Comparison of ENCODE assay signal across 1 mouse cellular context in the genomic region with DNA sequence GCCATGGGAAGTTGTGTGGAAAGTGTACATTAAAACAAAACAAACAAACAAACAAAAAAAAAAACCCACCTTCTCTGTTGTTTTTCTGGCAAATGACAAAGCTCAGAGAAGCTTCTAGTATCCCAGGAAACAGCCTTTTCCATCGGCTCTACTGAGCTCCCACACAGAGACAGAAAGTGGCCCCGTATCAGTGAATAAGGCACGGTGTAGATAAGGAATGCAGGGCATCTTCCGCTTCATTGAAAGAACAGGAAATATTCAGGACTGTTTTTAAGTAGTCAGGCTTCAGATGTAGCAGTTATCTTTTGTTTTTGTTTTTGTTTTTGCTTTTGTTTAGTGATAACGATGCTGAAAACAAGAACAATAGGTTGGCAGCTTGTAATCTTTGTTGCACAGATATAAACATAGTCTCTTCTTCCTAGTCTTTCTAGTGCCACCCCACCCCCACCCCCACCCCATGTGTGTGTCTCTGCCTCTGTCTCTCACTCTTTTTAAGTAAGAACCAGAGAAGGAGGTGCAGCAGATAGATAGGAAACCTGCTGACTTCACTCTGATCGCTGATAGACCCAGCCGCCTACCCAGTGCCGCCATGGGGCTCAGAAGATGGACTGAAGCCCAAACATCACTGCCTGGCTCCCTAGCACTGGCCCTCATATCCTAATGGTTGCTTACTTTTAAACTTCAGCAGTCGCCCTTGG.
TF ChIP-seq lines count a peak whose summit lies in the region.

No protein-coding gene starts in this region.

TF ChIP-seq in MEL, 35 proteins besides CTCF, POLR2A, EP300 and RAD21 (continued from another document):
- TF ChIP-seq MXI1 (IDR thresholded peaks at IDR 0.05; ENCODE audit: low read depth, low read length) = 0 out of 2 replicates have a peak, but pooled peaks have one; percentile 30
- 0 out of 2 replicates have a peak, but pooled peaks have one; percentile 25 for TF ChIP-seq NELFE (IDR thresholded peaks at IDR 0.05; ENCODE audit: low read depth, low read length)
- no peak; the same call in 1 of the 2 replicates for TF ChIP-seq ETS1 (IDR thresholded peaks at IDR 0.05; ENCODE audit: low read depth, low read length)
- TF ChIP-seq RCOR1 (IDR thresholded peaks at IDR 0.05; ENCODE audit: low read depth, low read length) = peak; percentile 50; the same call in 1 of the 2 replicates
- TF ChIP-seq ZNF384 (IDR thresholded peaks at IDR 0.05; ENCODE audit: low read depth, low read length) = no peak
- no peak for TF ChIP-seq TCF12 (IDR thresholded peaks at IDR 0.05; ENCODE audit: low read depth, low read length)
- no peak for TF ChIP-seq BHLHE40 (IDR thresholded peaks at IDR 0.05; ENCODE audit: borderline replicate concordance, low read depth, low read length)
- TF ChIP-seq MAZ (IDR thresholded peaks at IDR 0.05; ENCODE audit: low read depth, low read length) = 0 out of 2 replicates have a peak, but pooled peaks have one; percentile 32
- no peak for TF ChIP-seq POLR2AphosphoS5 (IDR thresholded peaks at IDR 0.05; ENCODE audit: borderline replicate concordance, low read depth, low read length)
- TF ChIP-seq GATA1 (IDR thresholded peaks at IDR 0.05; ENCODE audit: low read depth, low read length) = peak; percentile 86
- TF ChIP-seq E2F4 (IDR thresholded peaks at IDR 0.05; ENCODE audit: borderline replicate concordance, low read depth, low read length) = no peak
- TF ChIP-seq KAT2A (conservative IDR thresholded peaks at IDR 0.05; ENCODE audit: low read depth, low read length) = no peak
- peak; percentile 64; the same call in 1 of the 2 replicates for TF ChIP-seq TBP (IDR thresholded peaks at IDR 0.05; ENCODE audit: low read depth, low read length)
- no peak; the same call in 1 of the 2 replicates for TF ChIP-seq MYB (IDR thresholded peaks at IDR 0.05; ENCODE audit: low read depth, low read length)
